8 mouse cellular contexts compared by ENCODE assay signal in genomic region chr5:142821974-142822285, GRCm38 (mm10). TPM values are rescaled to one million over a fixed set of nuclear protein-coding genes. Genes with fewer than 3 reads are reported as not detected.
DNase-seq lines count a peak whose midpoint lies in the region; ATAC-seq lines count a peak whose summit lies in the region.

No protein-coding gene starts in this region.

- no peaks in the 10 kb centered on the region for H3K9me3 ChIP-seq in kidney, embryonic 16.5 days (ENCODE audit: low read length)
- no peaks in the 10 kb centered on the region for H3K9me3 ChIP-seq in hindbrain, embryonic 12.5 days (replicated peaks)
- no peaks in the 10 kb centered on the region for H3K9me3 ChIP-seq in midbrain, embryonic 12.5 days

- H3K4me2 ChIP-seq in kidney, embryonic 16.5 days (replicated peaks; ENCODE audit: low read depth, low read length): peak overlapping the region; percentile 87
- H3K4me2 ChIP-seq in hindbrain, embryonic 12.5 days (replicated peaks): peak overlapping the region; percentile 88
- H3K4me2 ChIP-seq in midbrain, embryonic 12.5 days (replicated peaks): peak overlapping the region; percentile 88

- no peaks in the 10 kb centered on the region for H3K36me3 ChIP-seq in kidney, embryonic 16.5 days (ENCODE audit: insufficient read depth, low read length)
- H3K36me3 ChIP-seq in hindbrain, embryonic 12.5 days: no peaks in the 10 kb centered on the region
- H3K36me3 ChIP-seq in midbrain, embryonic 12.5 days: no peaks in the 10 kb centered on the region

- H3K9ac ChIP-seq in kidney, embryonic 16.5 days (replicated peaks; ENCODE audit: low read length): peak overlapping the region; percentile 98
- peak overlapping the region; percentile 99 for H3K9ac ChIP-seq in hindbrain, embryonic 12.5 days
- H3K9ac ChIP-seq in midbrain, embryonic 12.5 days (replicated peaks): peak overlapping the region; percentile 99

- DNase-seq in kidney, adult 18-20 months: no peak
- no peak for DNase-seq in thymus, postnatal 36 days
- DNase-seq in gastrocnemius, adult 18-20 months (ENCODE audit: low spot score): no peak

- peak overlapping the region; percentile 100 for H3K27ac ChIP-seq in kidney, embryonic 16.5 days (ENCODE audit: low read length)
- peak overlapping the region; percentile 79 for H3K27ac ChIP-seq in brown adipose tissue, adult 24 weeks (replicated peaks; ENCODE audit: low read depth, low read length)
- H3K27ac ChIP-seq in hindbrain, embryonic 12.5 days: peak overlapping the region; percentile 100
- peak overlapping the region; percentile 100 for H3K27ac ChIP-seq in midbrain, embryonic 12.5 days (replicated peaks)

- H3K4me3 ChIP-seq in kidney, embryonic 16.5 days (ENCODE audit: low read length): peak overlapping the region; percentile 74
- peak overlapping the region; percentile 88 for H3K4me3 ChIP-seq in brown adipose tissue, adult 24 weeks (ENCODE audit: insufficient read depth, low read depth, low read length)
- H3K4me3 ChIP-seq in hindbrain, embryonic 12.5 days: peak overlapping the region; percentile 85
- H3K4me3 ChIP-seq in midbrain, embryonic 12.5 days: peak overlapping the region; percentile 90

- no peaks in the 10 kb centered on the region for H3K27me3 ChIP-seq in kidney, embryonic 16.5 days (ENCODE audit: insufficient read depth, low read length)
- no peaks in the 10 kb centered on the region for H3K27me3 ChIP-seq in hindbrain, embryonic 12.5 days
- H3K27me3 ChIP-seq in midbrain, embryonic 12.5 days: peaks cover 10% of the 10 kb centered on the region; the same call in 1 of the 2 replicates

- ATAC-seq in kidney, embryonic 16.5 days (ENCODE audit: low FRiP score, low TSS enrichment): no peak
- ATAC-seq in hindbrain, embryonic 12.5 days (ENCODE audit: low FRiP score): no peak
- no peak for ATAC-seq in midbrain, embryonic 12.5 days (ENCODE audit: low FRiP score, low read depth)
- no peak for ATAC-seq in inflammation-experienced regulatory T-cells, adult 6 months

- WGBS in kidney, embryonic 16.5 days: under 1% methylated on average over 9 of the region's 9 CpGs
- 0% methylated on average over 9 of the region's 9 CpGs for WGBS in hindbrain, embryonic 12.5 days
- WGBS in midbrain, embryonic 12.5 days: 1% methylated on average over 9 of the region's 9 CpGs

- peaks cover 33% of the 10 kb centered on the region for H3K4me1 ChIP-seq in kidney, embryonic 16.5 days (ENCODE audit: insufficient read depth, low read length)
- H3K4me1 ChIP-seq in brown adipose tissue, adult 24 weeks (ENCODE audit: control insufficient read depth, insufficient read depth, insufficient read length, low read length): no peaks in the 10 kb centered on the region; the same call in 1 of the 2 replicates
- peaks cover 38% of the 10 kb centered on the region for H3K4me1 ChIP-seq in hindbrain, embryonic 12.5 days
- H3K4me1 ChIP-seq in midbrain, embryonic 12.5 days: peaks cover 36% of the 10 kb centered on the region

RNA-seq across cellular contexts. Expression of gene Tnrc18, which starts 4.5 kb away (rescaled TPM):
- 18.2 and 20.6 TPM in 2 replicates for polyA plus RNA-seq in kidney, embryonic 16.5 days (2015; fragmentation: Nextera tagmentation; extraction: Ambion mirVana)
- polyA plus RNA-seq in brown adipose tissue, adult 24 weeks (2012; ENCODE audit: insufficient read depth, insufficient read length, missing spikeins): 10.6 and 13.2 TPM in 2 replicates
- polyA plus RNA-seq in hindbrain, embryonic 12.5 days (2016; fragmentation: Nextera tagmentation; extraction: Ambion mirVana): 72.8 and 73.7 TPM in 2 replicates
- polyA plus RNA-seq in midbrain, embryonic 12.5 days (2016; fragmentation: Nextera tagmentation; extraction: Ambion mirVana): 61.1 and 64.1 TPM in 2 replicates
- 10 to 100 TPM; 29.0 to 40.6 TPM for total RNA-seq in gastrocnemius, adult 18-20 months (2021)
- polyA plus RNA-seq in inflammation-experienced regulatory T-cells, adult 6 months (2017; shearing (Covaris generic)): 1 to 10 TPM; 1.6 to 4.4 (median 2.9) TPM
